Mouse (Mus musculus): Measurements from ENCODE around the gene Arhgap35. TPM values are rescaled to one million over a fixed set of nuclear protein-coding genes. Genes with fewer than 3 reads are reported as not detected.
A peak's percentile ranks its signal among the peaks of the same experiment; 100 is the strongest.

Arhgap35 gene
- total and polyA plus RNA-seq, 2 experiments from 2014 or later = 9.7 to 57.5 TPM

GRCm38 (mm10) chr7:16582299-16582698, 32.5 kb downstream of the Arhgap35 start:
- no peak for TF ChIP-seq CTCF (IDR thresholded peaks at IDR 0.05; ENCODE audit: low read depth)
- no peak for TF ChIP-seq EP300 (IDR thresholded peaks at IDR 0.05; ENCODE audit: low read depth)
- no peak for DNase-seq (ENCODE audit: low spot score)

GRCm38 (mm10) chr7:16581276-16582100, 33.3 kb downstream of the Arhgap35 start:
- H3K4me1 ChIP-seq (ENCODE audit: control insufficient read depth, insufficient read depth) = peaks cover 61% of the 10 kb centered on the region
- H3K27me3 ChIP-seq (ENCODE audit: control insufficient read depth, insufficient read depth, low read length) = no peaks in the 10 kb centered on the region
- no peak overlapping the region for H3K9ac ChIP-seq (replicated peaks; ENCODE audit: low read depth, low read length)
- 0 out of 2 replicates have a peak, but pooled peaks have one; percentile 18 for ATAC-seq (ENCODE audit: insufficient read depth, low read depth)
- peak overlapping the region; percentile 98 for H3K27ac ChIP-seq (ENCODE audit: low read depth)
- H3K9me3 ChIP-seq (replicated peaks; ENCODE audit: control insufficient read depth, low read length) = no peaks in the 10 kb centered on the region
- no peaks in the 10 kb centered on the region for H3K36me3 ChIP-seq (replicated peaks; ENCODE audit: control insufficient read depth, insufficient read depth, low read length)
- TF ChIP-seq EP300 (IDR thresholded peaks at IDR 0.05; ENCODE audit: low read depth) (no peak), CTCF (IDR thresholded peaks at IDR 0.05; ENCODE audit: low read depth) (no peak)
- peak; percentile 49 for DNase-seq (ENCODE audit: low spot score)
- WGBS = 45% methylated on average over 13 of the region's 13 CpGs
- H3K4me2 ChIP-seq (ENCODE audit: low read depth, low read length) = no peak overlapping the region
- H3K4me3 ChIP-seq (ENCODE audit: low read depth, low read length) = no peak overlapping the region

More at GRCm38 (mm10) chr7:16582299-16582698, 32.5 kb downstream of the Arhgap35 start:
- Histone ChIP-seq H3K4me3 (ENCODE audit: low read depth, low read length) (no peak overlapping the region), H3K9me3 (replicated peaks; ENCODE audit: control insufficient read depth, low read length) (no peaks in the 10 kb centered on the region), H3K36me3 (replicated peaks; ENCODE audit: control insufficient read depth, insufficient read depth, low read length) (no peaks in the 10 kb centered on the region), H3K4me1 (ENCODE audit: control insufficient read depth, insufficient read depth) (peaks cover 69% of the 10 kb centered on the region), H3K4me2 (ENCODE audit: low read depth, low read length) (no peak overlapping the region), H3K9ac (replicated peaks; ENCODE audit: low read depth, low read length) (no peak overlapping the region), H3K27me3 (ENCODE audit: control insufficient read depth, insufficient read depth, low read length) (no peaks in the 10 kb centered on the region), H3K27ac (ENCODE audit: low read depth) (peak overlapping the region; percentile 98)
- no peak for ATAC-seq (ENCODE audit: insufficient read depth, low read depth)
- 17% methylated on average over 3 of the region's 3 CpGs for WGBS

GRCm38 (mm10) chr7:16576719-16577118, 38.1 kb downstream of the Arhgap35 start:
- Histone ChIP-seq H3K27ac (ENCODE audit: low read depth) (no peak overlapping the region), H3K27me3 (ENCODE audit: control insufficient read depth, insufficient read depth, low read length) (no peaks in the 10 kb centered on the region), H3K9me3 (replicated peaks; ENCODE audit: control insufficient read depth, low read length) (no peaks in the 10 kb centered on the region), H3K9ac (replicated peaks; ENCODE audit: low read depth, low read length) (no peak overlapping the region), H3K4me3 (ENCODE audit: low read depth, low read length) (no peak overlapping the region), H3K36me3 (replicated peaks; ENCODE audit: control insufficient read depth, insufficient read depth, low read length) (no peaks in the 10 kb centered on the region), H3K4me2 (ENCODE audit: low read depth, low read length) (no peak overlapping the region), H3K4me1 (ENCODE audit: control insufficient read depth, insufficient read depth) (peaks cover 24% of the 10 kb centered on the region)
- TF ChIP-seq EP300 (IDR thresholded peaks at IDR 0.05; ENCODE audit: low read depth) (no peak), CTCF (IDR thresholded peaks at IDR 0.05; ENCODE audit: low read depth) (no peak)
- 40% methylated on average over 1 of the region's 1 CpGs for WGBS
- DNase-seq (ENCODE audit: low spot score) (no peak), ATAC-seq (ENCODE audit: insufficient read depth, low read depth) (no peak)

DNA sequence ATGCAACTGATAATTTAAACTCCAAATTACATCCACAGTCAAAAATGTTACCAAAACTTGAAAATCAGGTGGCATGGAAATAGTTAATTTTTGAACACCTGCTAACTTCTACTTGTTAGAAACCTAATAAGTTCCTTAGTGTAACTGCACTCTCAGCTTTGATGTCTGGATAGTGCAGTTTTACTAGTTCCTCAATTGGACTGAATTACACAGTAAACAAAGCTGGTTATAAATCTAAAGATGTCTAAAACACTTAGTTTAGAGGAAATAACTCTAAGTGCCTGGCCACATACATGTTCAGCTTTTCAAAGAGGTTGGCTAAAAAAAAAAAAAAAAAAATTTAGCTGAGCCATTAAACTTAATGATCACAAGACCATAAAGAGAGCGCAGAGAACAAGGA, 43.6 kb downstream of the Arhgap35 start:
- Histone ChIP-seq H3K27ac (ENCODE audit: low read depth) (0 out of 2 replicates have a peak overlapping the region, but pooled peaks have one; percentile 32), H3K9me3 (replicated peaks; ENCODE audit: control insufficient read depth, low read length) (no peaks in the 10 kb centered on the region), H3K36me3 (replicated peaks; ENCODE audit: control insufficient read depth, insufficient read depth, low read length) (no peaks in the 10 kb centered on the region), H3K27me3 (ENCODE audit: control insufficient read depth, insufficient read depth, low read length) (no peaks in the 10 kb centered on the region), H3K4me3 (ENCODE audit: low read depth, low read length) (no peak overlapping the region), H3K4me2 (ENCODE audit: low read depth, low read length) (no peak overlapping the region), H3K9ac (replicated peaks; ENCODE audit: low read depth, low read length) (no peak overlapping the region), H3K4me1 (ENCODE audit: control insufficient read depth, insufficient read depth) (peaks cover 21% of the 10 kb centered on the region)
- TF ChIP-seq EP300 (IDR thresholded peaks at IDR 0.05; ENCODE audit: low read depth) (no peak), CTCF (IDR thresholded peaks at IDR 0.05; ENCODE audit: low read depth) (no peak)
- 90% methylated on average over 1 of the region's 1 CpGs for WGBS
- ATAC-seq (ENCODE audit: insufficient read depth, low read depth) (no peak), DNase-seq (ENCODE audit: low spot score) (no peak)

DNA sequence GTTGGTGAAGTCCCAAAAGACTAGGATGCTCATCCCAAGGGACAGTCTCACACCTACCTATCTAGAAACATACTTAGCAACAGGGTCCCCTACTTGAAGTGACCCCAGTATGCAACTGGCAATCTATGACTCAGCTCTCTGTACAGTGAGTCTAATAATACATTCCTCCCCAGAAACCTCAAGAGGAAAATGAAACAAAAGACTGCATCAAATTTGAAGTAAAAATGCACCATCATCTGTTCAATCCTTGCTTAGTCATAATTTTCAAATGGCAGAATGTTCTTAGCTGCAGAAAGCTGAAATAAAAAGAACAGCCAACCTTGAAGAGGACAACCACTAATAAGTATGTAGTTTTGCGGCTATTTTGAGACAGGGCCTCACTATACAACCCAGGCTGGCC, 44.1 kb downstream of the Arhgap35 start:
- DNase-seq (ENCODE audit: low spot score) (no peak), ATAC-seq (ENCODE audit: insufficient read depth, low read depth) (no peak)
- H3K4me2 ChIP-seq (ENCODE audit: low read depth, low read length) = no peak overlapping the region
- H3K9ac ChIP-seq (replicated peaks; ENCODE audit: low read depth, low read length) = no peak overlapping the region
- no peaks in the 10 kb centered on the region for H3K27me3 ChIP-seq (ENCODE audit: control insufficient read depth, insufficient read depth, low read length)
- H3K9me3 ChIP-seq (replicated peaks; ENCODE audit: control insufficient read depth, low read length) = no peaks in the 10 kb centered on the region
- H3K27ac ChIP-seq (ENCODE audit: low read depth) = peak overlapping the region; percentile 32; the same call in 1 of the 2 replicates
- 65% methylated on average over 1 of the region's 1 CpGs for WGBS
- peaks cover 19% of the 10 kb centered on the region for H3K4me1 ChIP-seq (ENCODE audit: control insufficient read depth, insufficient read depth)
- no peak overlapping the region for H3K4me3 ChIP-seq (ENCODE audit: low read depth, low read length)
- TF ChIP-seq CTCF (IDR thresholded peaks at IDR 0.05; ENCODE audit: low read depth) (no peak), EP300 (IDR thresholded peaks at IDR 0.05; ENCODE audit: low read depth) (no peak)
- no peaks in the 10 kb centered on the region for H3K36me3 ChIP-seq (replicated peaks; ENCODE audit: control insufficient read depth, insufficient read depth, low read length)

Data from heart, postnatal 0 days (tissue).